Mouse (Mus musculus): ENCODE measurements at regions not wholly inside any gene's neighbourhood (a gene's known extent, or its start where the extent isn't known, plus 50 kb on each side); places are given as distances from the start of the nearest gene placed in this dataset.

GRCm38 (mm10) chr10:72532431-72532830, 122.2 kb upstream of the Zwint start:
- WGBS, result 32% methylated on average over 3 of the region's 3 CpGs

GRCm38 (mm10) chr10:72533427-72533826, 121.2 kb upstream of the Zwint start:
- H3K36me3 ChIP-seq (ENCODE audit: control insufficient read depth, insufficient read depth), result no peaks in the 10 kb centered on the region
- H3K9me3 ChIP-seq (ENCODE audit: control insufficient read depth, low read length), result no peaks in the 10 kb centered on the region
- no peak overlapping the region for H3K27ac ChIP-seq (ENCODE audit: low read length)
- no peak overlapping the region for H3K9ac ChIP-seq (replicated peaks; ENCODE audit: low read depth, low read length)
- no peaks in the 10 kb centered on the region for H3K4me1 ChIP-seq (replicated peaks; ENCODE audit: control insufficient read depth, insufficient read depth, low read length)
- no peak for ATAC-seq
- 63% methylated on average over 3 of the region's 3 CpGs for WGBS
- H3K4me3 ChIP-seq (replicated peaks; ENCODE audit: low read length), result no peak overlapping the region
- no peaks in the 10 kb centered on the region for H3K27me3 ChIP-seq (replicated peaks; ENCODE audit: control insufficient read depth, insufficient read depth, low read length)
- no peak overlapping the region for H3K4me2 ChIP-seq (ENCODE audit: low read length)

More at GRCm38 (mm10) chr10:72532431-72532830, 122.2 kb upstream of the Zwint start:
- H3K36me3 ChIP-seq (ENCODE audit: control insufficient read depth, insufficient read depth), result no peaks in the 10 kb centered on the region
- no peak overlapping the region for H3K4me2 ChIP-seq (ENCODE audit: low read length)
- H3K27me3 ChIP-seq (replicated peaks; ENCODE audit: control insufficient read depth, insufficient read depth, low read length), result no peaks in the 10 kb centered on the region
- no peaks in the 10 kb centered on the region for H3K4me1 ChIP-seq (replicated peaks; ENCODE audit: control insufficient read depth, insufficient read depth, low read length)
- H3K4me3 ChIP-seq (replicated peaks; ENCODE audit: low read length), result no peak overlapping the region
- H3K9me3 ChIP-seq (ENCODE audit: control insufficient read depth, low read length), result no peaks in the 10 kb centered on the region
- H3K27ac ChIP-seq (ENCODE audit: low read length), result no peak overlapping the region
- ATAC-seq, result no peak
- no peak overlapping the region for H3K9ac ChIP-seq (replicated peaks; ENCODE audit: low read depth, low read length)

- no peak for ATAC-seq
Observed at GRCm38 (mm10) chr10:72533859-72534258, 120.8 kb upstream of the Zwint start.

GRCm38 (mm10) chr10:72549564-72549963, 105.1 kb upstream of the Zwint start:
- no peaks in the 10 kb centered on the region for H3K4me1 ChIP-seq (replicated peaks; ENCODE audit: control insufficient read depth, insufficient read depth, low read length)
- no peak overlapping the region for H3K9ac ChIP-seq (replicated peaks; ENCODE audit: low read depth, low read length)
- ATAC-seq, result no peak
- no peaks in the 10 kb centered on the region for H3K27me3 ChIP-seq (replicated peaks; ENCODE audit: control insufficient read depth, insufficient read depth, low read length)
- WGBS, result 62% methylated on average over 1 of the region's 1 CpGs
- H3K9me3 ChIP-seq (ENCODE audit: control insufficient read depth, low read length), result no peaks in the 10 kb centered on the region
- H3K4me2 ChIP-seq (ENCODE audit: low read length), result no peak overlapping the region
- no peaks in the 10 kb centered on the region for H3K36me3 ChIP-seq (ENCODE audit: control insufficient read depth, insufficient read depth)
- no peak overlapping the region for H3K27ac ChIP-seq (ENCODE audit: low read length)
- H3K4me3 ChIP-seq (replicated peaks; ENCODE audit: low read length), result no peak overlapping the region

More at GRCm38 (mm10) chr10:72533859-72534258, 120.8 kb upstream of the Zwint start:
- Histone ChIP-seq H3K4me3 (replicated peaks; ENCODE audit: low read length) (no peak overlapping the region), H3K27me3 (replicated peaks; ENCODE audit: control insufficient read depth, insufficient read depth, low read length) (no peaks in the 10 kb centered on the region), H3K4me1 (replicated peaks; ENCODE audit: control insufficient read depth, insufficient read depth, low read length) (no peaks in the 10 kb centered on the region), H3K9ac (replicated peaks; ENCODE audit: low read depth, low read length) (no peak overlapping the region), H3K9me3 (ENCODE audit: control insufficient read depth, low read length) (no peaks in the 10 kb centered on the region), H3K4me2 (ENCODE audit: low read length) (no peak overlapping the region), H3K27ac (ENCODE audit: low read length) (no peak overlapping the region), H3K36me3 (ENCODE audit: control insufficient read depth, insufficient read depth) (no peaks in the 10 kb centered on the region)
- 47% methylated on average over 4 of the region's 4 CpGs for WGBS

GRCm38 (mm10) chr10:72551561-72551960, 103.1 kb upstream of the Zwint start:
- no peak for ATAC-seq
- Histone ChIP-seq H3K9ac (replicated peaks; ENCODE audit: low read depth, low read length) (no peak overlapping the region), H3K36me3 (ENCODE audit: control insufficient read depth, insufficient read depth) (no peaks in the 10 kb centered on the region), H3K4me2 (ENCODE audit: low read length) (no peak overlapping the region), H3K4me3 (replicated peaks; ENCODE audit: low read length) (no peak overlapping the region), H3K9me3 (ENCODE audit: control insufficient read depth, low read length) (no peaks in the 10 kb centered on the region), H3K27me3 (replicated peaks; ENCODE audit: control insufficient read depth, insufficient read depth, low read length) (no peaks in the 10 kb centered on the region), H3K27ac (ENCODE audit: low read length) (no peak overlapping the region), H3K4me1 (replicated peaks; ENCODE audit: control insufficient read depth, insufficient read depth, low read length) (no peaks in the 10 kb centered on the region)
- WGBS, result 88% methylated on average over 7 of the region's 7 CpGs

GRCm38 (mm10) chr10:72573991-72574652, 80.5 kb upstream of the Zwint start:
- Histone ChIP-seq H3K4me3 (replicated peaks; ENCODE audit: low read length) (no peak overlapping the region), H3K9ac (replicated peaks; ENCODE audit: low read depth, low read length) (no peak overlapping the region), H3K4me2 (ENCODE audit: low read length) (no peak overlapping the region), H3K27me3 (replicated peaks; ENCODE audit: control insufficient read depth, insufficient read depth, low read length) (no peaks in the 10 kb centered on the region), H3K27ac (ENCODE audit: low read length) (no peak overlapping the region), H3K9me3 (ENCODE audit: control insufficient read depth, low read length) (no peaks in the 10 kb centered on the region), H3K4me1 (replicated peaks; ENCODE audit: control insufficient read depth, insufficient read depth, low read length) (peaks cover 2% of the 10 kb centered on the region; the same call in 1 of the 2 replicates), H3K36me3 (ENCODE audit: control insufficient read depth, insufficient read depth) (no peaks in the 10 kb centered on the region)
- no peak for ATAC-seq
- 62% methylated on average over 9 of the region's 9 CpGs for WGBS

GRCm38 (mm10) chr10:72577713-72578112, 76.9 kb upstream of the Zwint start:
- no peak overlapping the region for H3K4me3 ChIP-seq (replicated peaks; ENCODE audit: low read length)
- H3K27ac ChIP-seq (ENCODE audit: low read length), result no peak overlapping the region
- ATAC-seq, result no peak
- H3K4me1 ChIP-seq (replicated peaks; ENCODE audit: control insufficient read depth, insufficient read depth, low read length), result peaks cover 2% of the 10 kb centered on the region; the same call in 1 of the 2 replicates
- H3K9ac ChIP-seq (replicated peaks; ENCODE audit: low read depth, low read length), result no peak overlapping the region
- 89% methylated on average over 3 of the region's 3 CpGs for WGBS
- H3K36me3 ChIP-seq (ENCODE audit: control insufficient read depth, insufficient read depth), result no peaks in the 10 kb centered on the region
- H3K27me3 ChIP-seq (replicated peaks; ENCODE audit: control insufficient read depth, insufficient read depth, low read length), result no peaks in the 10 kb centered on the region
- no peak overlapping the region for H3K4me2 ChIP-seq (ENCODE audit: low read length)
- H3K9me3 ChIP-seq (ENCODE audit: control insufficient read depth, low read length), result no peaks in the 10 kb centered on the region

GRCm38 (mm10) chr10:72578501-72578900, 76.1 kb upstream of the Zwint start:
- Histone ChIP-seq H3K9ac (replicated peaks; ENCODE audit: low read depth, low read length) (no peak overlapping the region), H3K36me3 (ENCODE audit: control insufficient read depth, insufficient read depth) (no peaks in the 10 kb centered on the region), H3K27ac (ENCODE audit: low read length) (no peak overlapping the region), H3K4me3 (replicated peaks; ENCODE audit: low read length) (no peak overlapping the region), H3K4me1 (replicated peaks; ENCODE audit: control insufficient read depth, insufficient read depth, low read length) (peaks cover 2% of the 10 kb centered on the region; the same call in 1 of the 2 replicates), H3K27me3 (replicated peaks; ENCODE audit: control insufficient read depth, insufficient read depth, low read length) (no peaks in the 10 kb centered on the region), H3K9me3 (ENCODE audit: control insufficient read depth, low read length) (no peaks in the 10 kb centered on the region), H3K4me2 (ENCODE audit: low read length) (no peak overlapping the region)
- WGBS, result 40% methylated on average over 7 of the region's 7 CpGs
- ATAC-seq, result no peak

GRCm38 (mm10) chr10:72581311-72581710, 73.3 kb upstream of the Zwint start:
- 84% methylated on average over 4 of the region's 4 CpGs for WGBS
- no peak overlapping the region for H3K4me3 ChIP-seq (replicated peaks; ENCODE audit: low read length)

GRCm38 (mm10) chr10:72588561-72588960, 66.1 kb upstream of the Zwint start:
- no peaks in the 10 kb centered on the region for H3K4me1 ChIP-seq (replicated peaks; ENCODE audit: control insufficient read depth, insufficient read depth, low read length)

More at GRCm38 (mm10) chr10:72581311-72581710, 73.3 kb upstream of the Zwint start:
- peaks cover 2% of the 10 kb centered on the region; the same call in 1 of the 2 replicates for H3K4me1 ChIP-seq (replicated peaks; ENCODE audit: control insufficient read depth, insufficient read depth, low read length)
- no peak overlapping the region for H3K4me2 ChIP-seq (ENCODE audit: low read length)
- no peak overlapping the region for H3K9ac ChIP-seq (replicated peaks; ENCODE audit: low read depth, low read length)
- H3K27me3 ChIP-seq (replicated peaks; ENCODE audit: control insufficient read depth, insufficient read depth, low read length), result no peaks in the 10 kb centered on the region
- no peak overlapping the region for H3K27ac ChIP-seq (ENCODE audit: low read length)
- no peak for ATAC-seq
- H3K9me3 ChIP-seq (ENCODE audit: control insufficient read depth, low read length), result no peaks in the 10 kb centered on the region
- H3K36me3 ChIP-seq (ENCODE audit: control insufficient read depth, insufficient read depth), result no peaks in the 10 kb centered on the region

More at GRCm38 (mm10) chr10:72588561-72588960, 66.1 kb upstream of the Zwint start:
- H3K27me3 ChIP-seq (replicated peaks; ENCODE audit: control insufficient read depth, insufficient read depth, low read length), result no peaks in the 10 kb centered on the region
- no peak overlapping the region for H3K9ac ChIP-seq (replicated peaks; ENCODE audit: low read depth, low read length)
- 90% methylated on average over 4 of the region's 4 CpGs for WGBS
- no peak overlapping the region for H3K4me2 ChIP-seq (ENCODE audit: low read length)
- no peak for ATAC-seq
- H3K9me3 ChIP-seq (ENCODE audit: control insufficient read depth, low read length), result no peaks in the 10 kb centered on the region
- H3K4me3 ChIP-seq (replicated peaks; ENCODE audit: low read length), result no peak overlapping the region
- no peaks in the 10 kb centered on the region for H3K36me3 ChIP-seq (ENCODE audit: control insufficient read depth, insufficient read depth)
- H3K27ac ChIP-seq (ENCODE audit: low read length), result no peak overlapping the region

Data from forebrain, embryonic 16.5 days (tissue).